Mouse (Mus musculus) gastrocnemius, adult 2 months (tissue): ENCODE data around the gene Pth2. TPM values are rescaled to one million over a fixed set of nuclear protein-coding genes. Genes with fewer than 3 reads are reported as not detected.
A peak's percentile ranks its signal among the peaks of the same experiment; 100 is the strongest.

Experiments
- DNase-seq: peaks from one replicate; pipeline ENCODE4 v3.0.0; 2022
- H3K27ac ChIP-seq: fragments of 200-600 bp; 2 replicates; pipeline ENCODE4 v1.8.1; 2022; ENCODE audit warnings: mild to moderate bottlenecking
- H3K4me3 ChIP-seq: fragments of 200-600 bp; 2 replicates; pipeline ENCODE4 v1.8.1; 2022; ENCODE audit warnings: mild to moderate bottlenecking, moderate library complexity
- CTCF ChIP-seq: fragments of 200-600 bp; IDR thresholded peaks from 2 replicates; pipeline ENCODE4 v1.8.1; 2022; ENCODE audit warnings: antibody characterized with exemption, mild to moderate bottlenecking, moderate library complexity
- intact Hi-C: fragments of 180-260 bp; cut with DNase I; formaldehyde crosslinking; loops from one replicate; pipeline ENCODE4 v1.15.1; 2025
- total RNA-seq, 2 experiments: library from RNA; stranded (reverse); gene quantifications; 2 replicates each; pipeline ENCODE4 v1.2.3; 2021

Gene Pth2
- total RNA-seq, 2 experiments from 2014 or later = not detected

- no peak for TF ChIP-seq CTCF
- peak overlapping the region; percentile 93 for H3K27ac ChIP-seq
- intact Hi-C loops = no loop called here
- peak; percentile 93 for DNase-seq
- peak overlapping the region; percentile 69 for H3K4me3 ChIP-seq
These were observed 1.4 kb downstream of the Pth2 start for GRCm38 (mm10) chr7:45182199-45182601.

GRCm38 (mm10) chr7:45182606-45183005, 1.8 kb downstream of the Pth2 start:
- Histone ChIP-seq H3K27ac (peak overlapping the region; percentile 93), H3K4me3 (peak overlapping the region; percentile 69)
- DNase-seq = peak; percentile 71
- 0 out of 2 replicates have a peak, but pooled peaks have one; percentile 11 for TF ChIP-seq CTCF
- intact Hi-C loops = no loop called here

GRCm38 (mm10) chr7:45183672-45184071, 2.9 kb downstream of the Pth2 start:
- intact Hi-C loops = no loop called here
- DNase-seq = no peak
- TF ChIP-seq CTCF = no peak
- no peak overlapping the region for H3K4me3 ChIP-seq
- H3K27ac ChIP-seq = no peak overlapping the region

- Histone ChIP-seq H3K4me3 (no peak overlapping the region), H3K27ac (no peak overlapping the region)
- intact Hi-C loops = no loop called here
- DNase-seq = no peak
- TF ChIP-seq CTCF = no peak
These were observed 5.1 kb downstream of the Pth2 start for GRCm38 (mm10) chr7:45185921-45186320.

- Histone ChIP-seq H3K4me3 (no peak overlapping the region), H3K27ac (no peak overlapping the region)
- no peak for DNase-seq
- intact Hi-C loops = no loop called here
- no peak for TF ChIP-seq CTCF
These were observed 8.8 kb downstream of the Pth2 start for GRCm38 (mm10) chr7:45189600-45189999.

GRCm38 (mm10) chr7:45190186-45190585, 9.4 kb downstream of the Pth2 start:
- no peak for DNase-seq
- intact Hi-C loops = no loop called here
- TF ChIP-seq CTCF = no peak
- no peak overlapping the region for H3K27ac ChIP-seq
- no peak overlapping the region for H3K4me3 ChIP-seq

GRCm38 (mm10) chr7:45191161-45191560, 10.4 kb downstream of the Pth2 start:
- Histone ChIP-seq H3K27ac (peak overlapping the region; percentile 79), H3K4me3 (no peak overlapping the region)
- no peak for TF ChIP-seq CTCF
- DNase-seq = no peak
- intact Hi-C loops = no loop called here

GRCm38 (mm10) chr7:45191803-45192363, 11.1 kb downstream of the Pth2 start:
- TF ChIP-seq CTCF = no peak
- DNase-seq = peak; percentile 89
- Histone ChIP-seq H3K4me3 (no peak overlapping the region), H3K27ac (peak overlapping the region; percentile 79)
- intact Hi-C loops = no loop called here

- no peak overlapping the region for H3K4me3 ChIP-seq
- no peak for DNase-seq
- no peak for TF ChIP-seq CTCF
- H3K27ac ChIP-seq = peak overlapping the region; percentile 79; the same call in 1 of the 2 replicates
- intact Hi-C loops = no loop called here
These were observed 12.0 kb downstream of the Pth2 start for GRCm38 (mm10) chr7:45192585-45193310.

- no peak overlapping the region for H3K4me3 ChIP-seq
- DNase-seq = no peak
- peak overlapping the region; percentile 74 for H3K27ac ChIP-seq
- intact Hi-C loops = no loop called here
- peak; percentile 20; the same call in 1 of the 2 replicates for TF ChIP-seq CTCF
These were observed 12.6 kb downstream of the Pth2 start for GRCm38 (mm10) chr7:45193406-45193805.

GRCm38 (mm10) chr7:45193871-45194785, 13.3 kb downstream of the Pth2 start:
- Histone ChIP-seq H3K27ac (peak overlapping the region; percentile 74), H3K4me3 (no peak overlapping the region)
- intact Hi-C loops = no loop called here
- TF ChIP-seq CTCF = no peak
- DNase-seq = no peak

- intact Hi-C loops = no loop called here
- peak; percentile 74 for DNase-seq
- Histone ChIP-seq H3K4me3 (no peak overlapping the region), H3K27ac (peak overlapping the region; percentile 74)
- TF ChIP-seq CTCF = no peak
These were observed 14.8 kb downstream of the Pth2 start for GRCm38 (mm10) chr7:45195341-45196175.
